Mouse (Mus musculus): Measurements from ENCODE around the gene Tmc8. TPM values are rescaled to one million over a fixed set of nuclear protein-coding genes. Genes with fewer than 3 reads are reported as not detected.
A peak's percentile ranks its signal among the peaks of the same experiment; 100 is the strongest.

The Tmc8 gene
- total RNA-seq, 2 experiments from 2014 or later: 1.0 TPM

GRCm38 (mm10) chr11:117834086-117834485 lies 52.2 kb downstream of the Tmc8 start:
- no peak for DNase-seq
- TF ChIP-seq CTCF (IDR thresholded peaks at IDR 0.05): no peak
- Histone ChIP-seq H3K4me3 (no peak overlapping the region), H3K27ac (no peak overlapping the region)
- intact Hi-C loops (cut with DNase I): no loop called here

DNA sequence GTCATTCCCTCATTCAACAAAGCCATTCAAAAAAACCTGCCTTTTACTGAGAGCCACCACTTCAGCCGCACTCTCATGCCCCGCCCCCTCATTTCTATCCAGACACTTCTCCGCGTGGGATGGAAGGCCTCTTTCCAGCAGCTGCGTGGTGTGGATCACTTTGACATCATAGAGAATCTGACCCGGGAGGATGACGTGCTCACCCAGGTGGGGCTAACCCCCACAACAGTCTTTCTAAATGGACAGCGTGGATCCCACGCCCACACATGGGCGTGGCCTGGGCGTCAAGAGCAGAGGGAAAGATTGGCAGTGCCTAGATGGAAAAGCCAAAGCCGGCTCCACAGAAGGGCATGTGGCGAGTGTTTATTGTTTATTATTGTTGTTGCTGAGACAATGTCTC lies 54.4 kb downstream of the Tmc8 start:
- H3K27ac ChIP-seq: no peak overlapping the region
- DNase-seq: peak; percentile 28
- intact Hi-C loops (cut with DNase I): no loop called here
- no peak overlapping the region for H3K4me3 ChIP-seq
- TF ChIP-seq CTCF (IDR thresholded peaks at IDR 0.05): no peak

- DNase-seq: no peak
- Histone ChIP-seq H3K4me3 (no peak overlapping the region), H3K27ac (no peak overlapping the region)
- intact Hi-C loops (cut with DNase I): no loop called here
- no peak for TF ChIP-seq CTCF (IDR thresholded peaks at IDR 0.05)
Measured at GRCm38 (mm10) chr11:117838572-117838971, 56.7 kb downstream of the Tmc8 start.

- DNase-seq: no peak
- no peak for TF ChIP-seq CTCF (IDR thresholded peaks at IDR 0.05)
- H3K4me3 ChIP-seq: no peak overlapping the region
- intact Hi-C loops (cut with DNase I): no loop called here
- no peak overlapping the region for H3K27ac ChIP-seq
Measured at GRCm38 (mm10) chr11:117839021-117839420, 57.1 kb downstream of the Tmc8 start.

GRCm38 (mm10) chr11:117840910-117841309 lies 59.0 kb downstream of the Tmc8 start:
- Histone ChIP-seq H3K27ac (no peak overlapping the region), H3K4me3 (no peak overlapping the region)
- TF ChIP-seq CTCF (IDR thresholded peaks at IDR 0.05): no peak
- DNase-seq: no peak
- intact Hi-C loops (cut with DNase I): no loop called here

Other genes with a start within 250 kb of the Tmc8 start
- 10 to 100 TPM; 18.5 to 24.8 TPM for gene Tnrc6c, start 127.8 kb upstream of the Tmc8 start, total RNA-seq (2021)
- gene Tmc6, start 122 bp downstream of the Tmc8 start, total RNA-seq (2021): 1 to 10 TPM; 4.3 to 4.5 TPM
- gene 6030468B19Rik, start 15.6 kb downstream of the Tmc8 start, total RNA-seq (2021): not detected
- gene Gm20708, start 27.6 kb downstream of the Tmc8 start, total RNA-seq (2021): 1 to 10 TPM in 1 of 2 experiments, under 1 TPM in 1; 0.86 to 1.6 TPM
- 100 to 1,000 TPM; 169 to 173 TPM for gene Syngr2, start 27.6 kb downstream of the Tmc8 start, total RNA-seq (2021)
- gene Afmid, start 43.8 kb downstream of the Tmc8 start, total RNA-seq (2021): 1 to 10 TPM; 3.1 to 3.3 TPM
- gene Tk1, start 44.0 kb downstream of the Tmc8 start, total RNA-seq (2021): 1 to 10 TPM; 2.5 to 2.8 TPM
- gene Birc5, start 67.2 kb downstream of the Tmc8 start, total RNA-seq (2021): not detected
- not detected for gene Tmem235, start 78.7 kb downstream of the Tmc8 start, total RNA-seq (2021)
- gene Tha1, start 91.4 kb downstream of the Tmc8 start, total RNA-seq (2021): 1 to 10 TPM; 3.8 to 5.2 TPM
- 10 to 100 TPM in 1 of 2 experiments, 1 to 10 TPM in 1; 1.7 to 10.1 TPM for gene Socs3, start 188.0 kb downstream of the Tmc8 start, total RNA-seq (2021)
- gene Pgs1, start 204.2 kb downstream of the Tmc8 start, total RNA-seq (2021): 10 to 100 TPM; 17.2 to 18.0 TPM